Mouse (Mus musculus) ES-Bruce4 (cell line): ENCODE measurements around the gene Lgalsl.

Experiments used
- CTCF ChIP-seq: IDR thresholded peaks from one replicate; pipeline ENCODE4 v1.8.1; 2011; ENCODE audit warnings: low read depth, low read length
- POLR2A ChIP-seq: IDR thresholded peaks from one replicate; pipeline ENCODE4 v1.8.1; 2011; ENCODE audit warnings: low read length; ENCODE audit not compliant: insufficient read depth

DNA sequence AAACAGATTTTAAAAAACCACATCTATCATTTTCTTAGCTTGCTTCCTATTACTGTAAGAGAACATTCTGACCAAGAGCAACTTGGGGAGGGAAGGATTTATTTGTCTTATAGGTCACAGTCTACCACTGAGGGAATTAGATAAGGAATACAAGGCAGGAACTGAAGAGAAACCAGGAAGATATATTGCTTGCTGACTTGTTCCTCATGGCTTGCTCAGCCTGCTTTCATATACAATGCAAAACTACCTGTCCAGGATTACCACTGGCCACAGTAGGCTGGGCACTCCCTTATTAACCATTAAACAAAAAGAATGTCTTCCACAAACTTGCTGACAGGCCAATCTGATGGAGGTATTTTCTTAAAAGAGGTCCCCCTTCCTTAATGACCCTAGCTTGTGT, 54.2 kb downstream of the Lgalsl start:
- no peak for TF ChIP-seq CTCF
- TF ChIP-seq POLR2A = no peak
